Mouse (Mus musculus) left cerebral cortex, postnatal 14 days (tissue): ENCODE results near the gene Gm10563. TPM values are rescaled to one million over a fixed set of nuclear protein-coding genes. Genes with fewer than 3 reads are reported as not detected.
A peak's percentile ranks its signal among the peaks of the same experiment; 100 is the strongest.
"Not testable (repeated sequence)": the region's sequence is repeated elsewhere in the genome, so short reads cannot be mapped to it uniquely, and the experiment has no call there.

Source experiments
- DNase-seq, 2 experiments: peaks; one replicate each; pipeline ENCODE4 v3.0.0; 2021 to 2022; ENCODE audit warnings: low spot score in 2 of 2, mixed read lengths in 1 of 2
- intact Hi-C: fragments of 180-260 bp; cut with DNase I; formaldehyde crosslinking; loops from one replicate; pipeline ENCODE4 v1.15.1; 2025
- total RNA-seq, 2 experiments: library from RNA; stranded (reverse); gene quantifications; 2 replicates each; pipeline ENCODE4 v1.2.3; 2021

The Gm10563 gene
- total RNA-seq, 2 experiments from 2014 or later, result not detected

GRCm38 (mm10) chr4:155571442-155571841, 73.8 kb downstream of the Gm10563 start:
- no peak for DNase-seq
- intact Hi-C loops, result no loop called here

- intact Hi-C loops, DNase-seq: not testable (repeated sequence)
These were observed 74.9 kb downstream of the Gm10563 start for GRCm38 (mm10) chr4:155570315-155570714.

- no peak for DNase-seq
- intact Hi-C loops, result loop anchor here (2.0 kb wide), 1 partner anchor 89 kb away; no protein-coding TSS in a partner anchor
These were observed 75.4 kb downstream of the Gm10563 start for GRCm38 (mm10) chr4:155569818-155570217.

- intact Hi-C loops, result loop anchor here (2.0 kb wide), 1 partner anchor 88 kb away; no protein-coding TSS in a partner anchor
These were observed 76.4 kb downstream of the Gm10563 start for GRCm38 (mm10) chr4:155568632-155569370.

GRCm38 (mm10) chr4:155568170-155568569, 77.0 kb downstream of the Gm10563 start:
- DNase-seq, result peak in 1 of 2 experiments; percentile 39
- intact Hi-C loops, result loop anchor here (2.0 kb wide), 1 partner anchor 87 kb away; no protein-coding TSS in a partner anchor

More at GRCm38 (mm10) chr4:155568632-155569370, 76.4 kb downstream of the Gm10563 start:
- DNase-seq, result no peak

GRCm38 (mm10) chr4:155566555-155566954, 78.7 kb downstream of the Gm10563 start:
- intact Hi-C loops, result no loop called here
- no peak for DNase-seq

Other genes with a start within 250 kb of the Gm10563 start
- gene Gabrd, start 247.3 kb downstream of the Gm10563 start, total RNA-seq, result 10 to 100 TPM; 58.3 to 66.1 TPM
- 10 to 100 TPM; 11.2 to 11.7 TPM for gene Cfap74, start 236.2 kb downstream of the Gm10563 start, total RNA-seq
- 1 to 10 TPM; 1.2 to 2.9 TPM for gene Tmem52, start 176.3 kb downstream of the Gm10563 start, total RNA-seq
- 1,000 to 10,000 TPM in 1 of 2 experiments, 100 to 1,000 TPM in 1; 991 to 1,025 TPM for gene Gnb1, start 154.0 kb downstream of the Gm10563 start, total RNA-seq
- 10 to 100 TPM; 62.2 to 62.5 TPM for gene Nadk, start 83.0 kb downstream of the Gm10563 start, total RNA-seq
- gene Slc35e2, start 44.0 kb downstream of the Gm10563 start, total RNA-seq, result 10 to 100 TPM; 48.8 to 53.1 TPM
- gene Cdk11b, start 20.6 kb downstream of the Gm10563 start, total RNA-seq, result 10 to 100 TPM; 45.4 to 47.0 TPM
- 1 to 10 TPM; 1.2 to 2.4 TPM for gene Mmp23, start 8.0 kb upstream of the Gm10563 start, total RNA-seq
- gene Mib2, start 23.8 kb upstream of the Gm10563 start, total RNA-seq, result 100 to 1,000 TPM; 105 TPM
- gene Fndc10, start 48.9 kb upstream of the Gm10563 start, total RNA-seq, result 10 to 100 TPM; 22.8 to 26.0 TPM
- 10 to 100 TPM; 84.2 to 86.8 TPM for gene Ssu72, start 59.4 kb upstream of the Gm10563 start, total RNA-seq
- gene Tmem240, start 89.4 kb upstream of the Gm10563 start, total RNA-seq, result 10 to 100 TPM; 67.0 to 70.7 TPM
- 10 to 100 TPM; 52.3 to 53.2 TPM for gene Atad3a, start 115.7 kb upstream of the Gm10563 start, total RNA-seq
- gene Vwa1, start 129.3 kb upstream of the Gm10563 start, total RNA-seq, result 10 to 100 TPM; 16.3 to 17.0 TPM
- gene Tmem88b, start 140.5 kb upstream of the Gm10563 start, total RNA-seq, result 10 to 100 TPM in 1 of 2 experiments, 1 to 10 TPM in 1; 8.7 to 11.6 TPM
- gene Ankrd65, start 145.0 kb upstream of the Gm10563 start, total RNA-seq, result under 1 TPM in 1 of 2 experiments, not detected in 1; 0.31 TPM
- gene Mrpl20, start 157.5 kb upstream of the Gm10563 start, total RNA-seq, result 100 to 1,000 TPM; 104 to 112 TPM
- gene Ccnl2, start 167.1 kb upstream of the Gm10563 start, total RNA-seq, result 10 to 100 TPM; 69.5 to 73.5 TPM
- gene Aurkaip1, start 185.9 kb upstream of the Gm10563 start, total RNA-seq, result 10 to 100 TPM; 83.3 to 84.1 TPM
- gene Mxra8, start 194.3 kb upstream of the Gm10563 start, total RNA-seq, result 10 to 100 TPM in 1 of 2 experiments, 1 to 10 TPM in 1; 9.0 to 14.0 TPM
- gene Dvl1, start 202.0 kb upstream of the Gm10563 start, total RNA-seq, result 10 to 100 TPM; 81.5 to 81.6 TPM
- under 1 TPM; 0.20 to 0.27 TPM for gene Tas1r3, start 218.0 kb upstream of the Gm10563 start, total RNA-seq
- gene Cptp, start 224.0 kb upstream of the Gm10563 start, total RNA-seq, result 10 to 100 TPM; 28.8 to 29.7 TPM
- gene Ints11, start 224.1 kb upstream of the Gm10563 start, total RNA-seq, result 10 to 100 TPM; 34.4 to 38.4 TPM
- 10 to 100 TPM; 65.3 to 66.9 TPM for gene Pusl1, start 246.4 kb upstream of the Gm10563 start, total RNA-seq
- 100 to 1,000 TPM; 139 TPM for gene Acap3, start 246.4 kb upstream of the Gm10563 start, total RNA-seq